Mouse (Mus musculus) forebrain, embryonic 15.5 days (tissue): ENCODE measurements around the gene Sept9. TPM values are rescaled to one million over a fixed set of nuclear protein-coding genes. Genes with fewer than 3 reads are reported as not detected.

Experiments
- ATAC-seq: fragments of 200-750 bp; cut with Nextera tagmentation; replicated peaks from 2 replicates; pipeline ENCODE4 v1.8.0; 2017; ENCODE audit warnings: mild to moderate bottlenecking, moderate TSS enrichment, moderate library complexity
- H3K27ac ChIP-seq: fragments of 300-500 bp; sonication (generic); replicated peaks from 2 replicates; pipeline ENCODE4 v1.5.1; 2015; ENCODE audit warnings: mild to moderate bottlenecking, inconsistent platforms
- H3K27me3 ChIP-seq: fragments of 300-500 bp; sonication (generic); 2 replicates; pipeline ENCODE4 v1.6.1; 2015; ENCODE audit warnings: inconsistent platforms
- H3K36me3 ChIP-seq: fragments of 300-500 bp; sonication (generic); 2 replicates; pipeline ENCODE4 v1.6.1; 2015; ENCODE audit warnings: mild to moderate bottlenecking, inconsistent platforms
- H3K4me1 ChIP-seq: fragments of 300-500 bp; sonication (generic); 2 replicates; pipeline ENCODE4 v1.6.1; 2015; ENCODE audit warnings: inconsistent platforms
- H3K4me2 ChIP-seq: fragments of 300-500 bp; sonication (generic); replicated peaks from 2 replicates; pipeline ENCODE4 v1.6.1; 2015; ENCODE audit warnings: mild to moderate bottlenecking, inconsistent platforms
- H3K4me3 ChIP-seq: fragments of 300-500 bp; sonication (generic); 2 replicates; pipeline ENCODE4 v1.5.1; 2015; ENCODE audit warnings: mild to moderate bottlenecking, inconsistent platforms
- H3K9ac ChIP-seq: fragments of 300-500 bp; sonication (generic); replicated peaks from 2 replicates; pipeline ENCODE4 v1.6.1; 2015; ENCODE audit warnings: mild to moderate bottlenecking, inconsistent platforms
- H3K9me3 ChIP-seq: fragments of 300-500 bp; sonication (generic); 2 replicates; pipeline ENCODE4 v1.6.1; 2016; ENCODE audit warnings: inconsistent platforms
- WGBS: fragments of 180-500 bp; shearing (Covaris S2); methylation state at CpG from one replicate; pipeline ENCODE4 v1.1.7; 2015; ENCODE audit warnings: mixed read lengths; 5-methylcytosine and 5-hydroxymethylcytosine counted together
- polyA plus RNA-seq: library from polyadenylated mRNA; unstranded; fragments of >200 nt; fragmentation: Nextera tagmentation; extraction: Ambion mirVana; gene quantifications from 2 replicates; pipeline ENCODE4 v1.2.1, GENCODE M21; 2015

Sept9 gene
- polyA plus RNA-seq, 1 experiment from 2014 or later, result 126 TPM

- no peaks in the 10 kb centered on the region for H3K36me3 ChIP-seq
- no peak for ATAC-seq
- peaks cover 24% of the 10 kb centered on the region for H3K4me1 ChIP-seq
- no peaks in the 10 kb centered on the region for H3K9me3 ChIP-seq
- 80% methylated on average over 13 of the region's 13 CpGs for WGBS
- no peaks in the 10 kb centered on the region for H3K27me3 ChIP-seq
- no peak overlapping the region for H3K9ac ChIP-seq
- no peak overlapping the region for H3K27ac ChIP-seq
- no peak overlapping the region for H3K4me3 ChIP-seq
- no peak overlapping the region for H3K4me2 ChIP-seq
Observed at GRCm38 (mm10) chr11:117252846-117253245, 53.4 kb downstream of the Sept9 start.

GRCm38 (mm10) chr11:117254161-117255107, 55.0 kb downstream of the Sept9 start:
- no peaks in the 10 kb centered on the region for H3K9me3 ChIP-seq
- no peak overlapping the region for H3K4me3 ChIP-seq
- H3K9ac ChIP-seq, result no peak overlapping the region
- H3K4me2 ChIP-seq, result no peak overlapping the region
- no peak overlapping the region for H3K27ac ChIP-seq
- H3K36me3 ChIP-seq, result no peaks in the 10 kb centered on the region
- no peak for ATAC-seq
- peaks cover 10% of the 10 kb centered on the region for H3K4me1 ChIP-seq
- H3K27me3 ChIP-seq, result no peaks in the 10 kb centered on the region
- 58% methylated on average over 18 of the region's 18 CpGs for WGBS

- whole genome bisulfite sequencing, result 87% methylated on average over 3 of the region's 3 CpGs
- Histone ChIP-seq H3K9me3 (no peaks in the 10 kb centered on the region), H3K27ac (no peak overlapping the region), H3K4me3 (no peak overlapping the region), H3K9ac (no peak overlapping the region), H3K27me3 (no peaks in the 10 kb centered on the region), H3K4me2 (no peak overlapping the region), H3K4me1 (peaks cover 6% of the 10 kb centered on the region), H3K36me3 (no peaks in the 10 kb centered on the region)
- ATAC-seq, result no peak
Observed at GRCm38 (mm10) chr11:117255108-117255489, 55.6 kb downstream of the Sept9 start.

GRCm38 (mm10) chr11:117256088-117256487, 56.6 kb downstream of the Sept9 start:
- ATAC-seq, result no peak
- Histone ChIP-seq H3K36me3 (no peaks in the 10 kb centered on the region), H3K9ac (no peak overlapping the region), H3K9me3 (no peaks in the 10 kb centered on the region), H3K4me1 (peaks cover 6% of the 10 kb centered on the region), H3K4me2 (no peak overlapping the region), H3K27me3 (no peaks in the 10 kb centered on the region), H3K27ac (no peak overlapping the region), H3K4me3 (no peak overlapping the region)
- WGBS, result 46% methylated on average over 9 of the region's 9 CpGs

GRCm38 (mm10) chr11:117256840-117257239, 57.4 kb downstream of the Sept9 start:
- Histone ChIP-seq H3K4me3 (no peak overlapping the region), H3K27ac (no peak overlapping the region), H3K9ac (no peak overlapping the region), H3K9me3 (no peaks in the 10 kb centered on the region), H3K36me3 (no peaks in the 10 kb centered on the region), H3K4me2 (no peak overlapping the region), H3K27me3 (no peaks in the 10 kb centered on the region), H3K4me1 (peaks cover 6% of the 10 kb centered on the region)
- ATAC-seq, result no peak
- WGBS, result 92% methylated on average over 6 of the region's 6 CpGs

GRCm38 (mm10) chr11:117257266-117257665, 57.8 kb downstream of the Sept9 start:
- no peak overlapping the region for H3K27ac ChIP-seq
- peaks cover 6% of the 10 kb centered on the region for H3K4me1 ChIP-seq
- 93% methylated on average over 1 of the region's 1 CpGs for WGBS
- no peak overlapping the region for H3K9ac ChIP-seq
- no peaks in the 10 kb centered on the region for H3K27me3 ChIP-seq
- H3K36me3 ChIP-seq, result no peaks in the 10 kb centered on the region
- H3K9me3 ChIP-seq, result no peaks in the 10 kb centered on the region
- H3K4me3 ChIP-seq, result no peak overlapping the region
- H3K4me2 ChIP-seq, result no peak overlapping the region
- no peak for ATAC-seq

GRCm38 (mm10) chr11:117257842-117258241, 58.4 kb downstream of the Sept9 start:
- peaks cover 6% of the 10 kb centered on the region for H3K4me1 ChIP-seq
- no peak overlapping the region for H3K4me3 ChIP-seq
- no peak for ATAC-seq
- H3K9me3 ChIP-seq, result no peaks in the 10 kb centered on the region
- no peak overlapping the region for H3K27ac ChIP-seq
- no peaks in the 10 kb centered on the region for H3K27me3 ChIP-seq
- H3K4me2 ChIP-seq, result no peak overlapping the region
- no peak overlapping the region for H3K9ac ChIP-seq
- no peaks in the 10 kb centered on the region for H3K36me3 ChIP-seq

GRCm38 (mm10) chr11:117259178-117259960, 59.9 kb downstream of the Sept9 start:
- H3K36me3 ChIP-seq, result no peaks in the 10 kb centered on the region
- no peaks in the 10 kb centered on the region for H3K27me3 ChIP-seq
- no peak overlapping the region for H3K4me3 ChIP-seq
- no peak for ATAC-seq
- H3K27ac ChIP-seq, result no peak overlapping the region
- no peak overlapping the region for H3K9ac ChIP-seq
- H3K4me2 ChIP-seq, result no peak overlapping the region
- H3K9me3 ChIP-seq, result no peaks in the 10 kb centered on the region
- WGBS, result 85% methylated on average over 9 of the region's 9 CpGs
- H3K4me1 ChIP-seq, result peaks cover 2% of the 10 kb centered on the region; the same call in 1 of the 2 replicates

- no peaks in the 10 kb centered on the region for H3K9me3 ChIP-seq
- no peaks in the 10 kb centered on the region for H3K36me3 ChIP-seq
- no peaks in the 10 kb centered on the region for H3K27me3 ChIP-seq
- H3K4me2 ChIP-seq, result no peak overlapping the region
- WGBS, result 49% methylated on average over 9 of the region's 9 CpGs
- no peak overlapping the region for H3K9ac ChIP-seq
- no peak for ATAC-seq
- peaks cover 14% of the 10 kb centered on the region; the same call in 1 of the 2 replicates for H3K4me1 ChIP-seq
- no peak overlapping the region for H3K4me3 ChIP-seq
- no peak overlapping the region for H3K27ac ChIP-seq
Observed at GRCm38 (mm10) chr11:117260631-117261030, 61.2 kb downstream of the Sept9 start.

GRCm38 (mm10) chr11:117263096-117263808, 63.8 kb downstream of the Sept9 start:
- Histone ChIP-seq H3K36me3 (no peaks in the 10 kb centered on the region), H3K27me3 (no peaks in the 10 kb centered on the region), H3K4me1 (peaks cover 40% of the 10 kb centered on the region), H3K4me2 (no peak overlapping the region), H3K4me3 (no peak overlapping the region), H3K27ac (no peak overlapping the region), H3K9ac (no peak overlapping the region), H3K9me3 (no peaks in the 10 kb centered on the region)
- no peak for ATAC-seq
- WGBS, result 58% methylated on average over 9 of the region's 9 CpGs

GRCm38 (mm10) chr11:117264162-117265021, 64.9 kb downstream of the Sept9 start:
- H3K27ac ChIP-seq, result no peak overlapping the region
- H3K27me3 ChIP-seq, result no peaks in the 10 kb centered on the region
- ATAC-seq, result no peak
- WGBS, result 55% methylated on average over 13 of the region's 13 CpGs
- H3K4me3 ChIP-seq, result no peak overlapping the region
- H3K9ac ChIP-seq, result no peak overlapping the region
- no peaks in the 10 kb centered on the region for H3K9me3 ChIP-seq
- H3K4me2 ChIP-seq, result no peak overlapping the region
- H3K36me3 ChIP-seq, result no peaks in the 10 kb centered on the region
- H3K4me1 ChIP-seq, result peaks cover 52% of the 10 kb centered on the region
